Mouse (Mus musculus): Measurements from ENCODE around the gene Pex7.

The Pex7 gene

GRCm38 (mm10) chr10:19907246-19907804 is at the start of gene Pex7:
Gene Pex7 (minus strand): TSS chr10:19907689.
- DNase-seq, result peak; percentile 96

DNA sequence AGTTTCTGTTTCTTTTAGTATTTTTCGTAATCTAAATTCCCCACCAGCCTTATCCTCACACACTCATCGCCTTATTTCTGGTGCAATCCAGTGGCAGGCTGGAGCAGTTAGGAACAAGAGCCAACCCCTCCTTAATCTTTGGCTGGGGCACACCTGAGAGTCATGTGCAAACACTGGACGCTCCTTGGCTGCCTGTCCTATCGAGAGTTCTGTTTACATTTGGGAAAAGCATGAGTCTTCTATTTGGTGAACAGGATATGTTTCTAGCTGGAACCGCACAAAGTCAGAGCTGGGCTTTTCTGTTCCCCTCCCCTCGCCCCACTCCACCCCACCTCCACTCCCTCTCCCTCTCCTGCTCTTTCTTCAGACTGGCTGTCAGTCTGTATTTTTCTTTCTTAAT is 49.3 kb upstream of the Pex7 start:
- no peak for DNase-seq

DNA sequence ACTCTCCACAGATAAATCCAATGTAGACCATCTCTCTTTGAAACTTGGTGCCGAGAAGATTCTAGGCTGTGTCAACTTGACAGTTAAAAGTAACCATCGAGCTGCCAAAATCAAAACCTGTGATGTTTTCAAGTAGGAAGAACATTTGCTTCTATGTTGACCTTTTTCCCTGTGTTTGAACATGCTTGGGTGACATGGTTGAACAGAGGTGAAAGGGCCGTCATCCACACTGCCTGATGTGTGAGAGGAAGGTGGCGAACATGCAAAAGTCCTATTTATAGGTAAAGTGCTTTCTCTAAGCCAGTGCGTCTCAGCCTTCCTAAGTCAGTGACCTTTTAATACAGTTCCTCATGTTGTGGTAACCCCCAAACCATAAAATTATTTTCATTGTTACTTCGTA is 48.3 kb upstream of the Pex7 start:
- no peak for DNase-seq

GRCm38 (mm10) chr10:19954572-19954971 is 47.1 kb upstream of the Pex7 start:
- DNase-seq, result no peak

DNA sequence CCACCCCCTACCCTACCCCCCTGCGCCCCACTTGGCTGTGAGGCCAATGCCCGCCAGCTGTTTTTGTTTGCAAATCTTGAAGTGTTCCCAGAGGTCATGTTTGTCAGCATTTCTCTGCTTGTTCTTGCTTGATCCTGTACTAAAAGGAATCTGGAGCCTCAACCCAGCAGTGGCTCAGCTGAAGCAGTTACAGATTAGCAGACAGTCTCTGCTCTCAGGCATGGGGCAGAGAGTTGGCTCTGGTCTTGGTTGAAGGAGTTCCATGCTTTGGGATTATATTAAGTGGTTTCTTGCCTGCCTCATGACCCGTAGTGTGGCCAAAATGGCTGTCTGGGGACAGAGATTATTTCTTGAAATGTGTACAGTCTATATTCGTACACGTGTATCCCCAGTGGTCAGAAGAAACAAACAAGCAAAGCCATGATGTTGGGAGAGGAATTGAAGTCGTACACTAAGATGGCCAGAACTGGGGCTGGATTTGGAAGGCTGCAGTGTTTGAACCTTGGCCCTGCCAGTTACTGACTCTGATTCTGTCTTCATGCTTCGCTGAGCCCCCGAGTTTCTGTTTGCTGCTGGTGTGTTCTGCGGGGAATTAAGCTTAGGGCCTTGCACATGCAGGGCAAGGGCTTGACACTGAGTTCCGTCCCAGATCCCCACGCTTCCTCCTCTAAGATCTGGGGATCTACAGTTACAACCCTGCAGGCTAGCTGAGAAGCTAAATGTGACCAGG is 45.7 kb upstream of the Pex7 start:
- no peak for DNase-seq

DNA sequence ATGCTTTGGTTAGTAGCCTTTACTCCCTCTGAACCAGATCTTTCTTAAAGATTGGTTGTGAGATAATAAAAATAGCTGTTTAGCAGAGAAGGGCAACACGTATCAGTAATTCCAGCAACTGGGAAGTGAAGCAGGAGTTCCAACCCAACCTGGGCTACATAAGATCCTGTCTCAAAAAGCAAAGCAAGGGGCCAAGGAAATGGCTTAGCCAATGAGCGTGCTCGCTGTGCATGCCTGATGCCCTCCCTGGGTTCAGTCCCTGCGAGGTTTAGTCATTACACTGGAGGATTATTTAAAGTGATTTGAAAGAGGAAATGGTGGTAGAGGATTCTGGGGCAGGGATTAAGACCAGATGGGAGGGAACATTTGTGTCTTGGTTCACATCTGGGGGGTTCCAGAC is 41.6 kb upstream of the Pex7 start:
- no peak for DNase-seq

DNA sequence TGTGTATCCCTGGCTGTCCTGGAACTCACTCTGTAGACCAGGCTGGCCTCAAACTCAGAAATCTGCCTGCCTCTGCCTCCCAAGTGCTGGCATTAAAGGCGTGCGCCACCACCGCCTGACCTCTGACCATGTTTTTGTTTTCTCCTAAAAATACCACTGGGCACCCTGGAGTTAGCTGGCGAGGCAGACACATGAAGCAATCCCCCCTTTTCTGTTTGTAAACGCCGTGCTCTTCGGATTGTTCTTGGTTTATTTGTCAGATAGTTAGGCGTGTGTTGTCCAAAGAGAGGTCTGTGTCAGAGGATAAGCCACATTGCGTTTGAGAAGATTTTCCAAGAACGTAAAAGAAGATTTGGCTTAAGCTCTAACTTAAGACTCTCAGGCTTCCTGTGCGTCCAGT is 40.9 kb upstream of the Pex7 start:
- DNase-seq, result no peak

DNA sequence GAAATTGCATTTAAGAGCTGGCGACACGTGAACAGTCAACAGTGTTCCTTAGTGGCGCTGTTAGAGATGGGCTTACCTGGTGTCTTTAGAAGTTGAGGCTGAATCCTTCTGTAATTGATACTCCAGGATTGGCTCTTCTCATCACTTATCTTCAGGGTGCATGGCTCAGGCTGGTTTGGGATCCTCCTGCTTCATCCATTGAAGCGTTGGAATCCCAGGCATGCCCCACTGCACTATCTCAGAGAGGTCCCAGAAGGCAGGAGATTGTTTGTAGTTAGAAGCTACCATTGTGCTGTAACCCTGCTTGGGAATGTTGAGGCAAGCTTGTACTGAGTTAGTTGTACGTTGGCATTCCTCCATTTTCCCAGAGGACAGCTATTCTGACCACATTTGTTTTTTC is 40.4 kb upstream of the Pex7 start:
- peak; percentile 1 for DNase-seq

- DNase-seq, result peak; percentile 1
Measured at GRCm38 (mm10) chr10:19947441-19947840, 40.0 kb upstream of the Pex7 start.

GRCm38 (mm10) chr10:19946644-19947043 is 39.2 kb upstream of the Pex7 start:
- peak; percentile 1 for DNase-seq

DNA sequence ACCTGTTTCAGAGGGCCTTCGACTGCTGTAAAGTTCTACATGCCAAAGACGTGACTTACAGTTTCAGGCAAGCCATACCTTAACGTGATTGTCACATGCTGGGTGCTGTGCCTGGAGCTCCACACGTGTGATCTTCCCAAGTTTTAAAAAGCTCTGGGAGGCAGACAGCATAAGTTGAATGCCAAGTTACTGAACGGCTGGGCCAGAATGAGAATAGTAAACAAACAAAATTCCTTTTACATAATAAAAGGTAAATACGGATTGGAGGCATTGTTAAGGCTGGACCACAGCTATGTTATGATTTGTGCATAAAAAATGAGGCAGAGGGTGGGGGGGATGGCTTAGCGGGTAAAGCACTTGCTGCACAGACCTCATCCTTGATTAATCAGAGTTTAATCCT is 38.2 kb upstream of the Pex7 start:
- no peak for DNase-seq

- no peak for DNase-seq
Measured at GRCm38 (mm10) chr10:19942621-19943020, 35.1 kb upstream of the Pex7 start.

- no peak for DNase-seq
Measured at GRCm38 (mm10) chr10:19941914-19942313, 34.4 kb upstream of the Pex7 start.

DNA sequence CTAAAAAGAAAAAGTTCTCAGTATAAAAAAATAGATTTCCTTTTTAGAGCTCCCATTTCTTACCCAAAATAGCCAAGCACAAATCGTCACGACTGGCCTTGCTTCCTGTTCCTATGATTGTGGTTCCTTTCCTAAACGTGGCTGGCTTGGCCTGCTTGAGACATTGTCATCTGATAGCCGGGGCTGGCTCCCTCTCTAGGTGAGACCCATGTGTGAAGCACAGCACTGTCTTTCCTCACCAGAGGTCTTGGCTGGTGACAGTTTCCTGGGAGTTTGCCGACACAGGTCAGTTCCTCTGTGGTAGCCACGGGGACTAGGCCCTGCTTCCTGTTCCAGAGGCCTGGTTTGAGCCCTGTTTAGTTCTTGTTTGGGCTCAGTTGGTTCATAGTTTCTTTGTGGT is 33.6 kb upstream of the Pex7 start:
- peak; percentile 32 for DNase-seq

DNA sequence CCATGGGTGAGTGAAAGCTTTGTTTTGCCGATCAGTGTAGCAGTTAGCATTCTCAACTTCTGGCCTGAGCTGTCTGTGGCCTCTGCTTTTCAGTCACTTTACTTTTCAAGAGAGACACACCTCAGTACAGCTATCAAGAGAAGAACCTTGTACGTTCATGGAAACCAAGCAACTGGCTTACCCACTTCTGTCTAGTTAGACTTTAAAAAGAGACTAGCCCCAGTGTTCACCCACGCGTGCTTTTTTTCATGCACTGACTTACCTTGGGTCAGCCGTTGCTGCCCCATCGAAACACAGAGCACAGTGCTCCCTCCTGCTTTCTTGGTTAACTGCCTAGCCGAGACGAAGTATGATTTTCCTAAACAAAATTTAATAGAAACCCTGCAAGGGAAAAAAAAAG is 33.1 kb upstream of the Pex7 start:
- DNase-seq, result no peak

DNA sequence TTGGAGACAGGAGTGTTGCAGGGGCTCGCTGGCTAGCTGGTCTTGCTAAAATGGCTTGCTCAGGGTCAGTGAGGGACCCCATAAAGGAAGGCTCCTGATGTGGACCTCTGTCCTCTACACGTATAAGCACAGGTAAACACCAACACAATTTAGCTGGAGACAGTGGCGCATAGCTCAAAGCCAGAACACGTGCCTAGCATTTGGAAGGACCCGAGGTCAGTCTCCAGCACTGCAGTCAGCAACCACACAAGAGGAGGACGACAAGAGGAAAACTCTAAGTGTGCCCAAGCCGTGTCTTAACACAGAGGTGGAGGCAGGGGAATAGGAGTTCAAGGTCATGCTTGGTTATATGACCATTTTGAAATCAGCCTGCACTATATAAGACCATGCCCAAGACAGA is 32.6 kb upstream of the Pex7 start:
- DNase-seq, result no peak

- DNase-seq, result peak; percentile 52
Measured at GRCm38 (mm10) chr10:19939282-19939705, 31.8 kb upstream of the Pex7 start.

DNA sequence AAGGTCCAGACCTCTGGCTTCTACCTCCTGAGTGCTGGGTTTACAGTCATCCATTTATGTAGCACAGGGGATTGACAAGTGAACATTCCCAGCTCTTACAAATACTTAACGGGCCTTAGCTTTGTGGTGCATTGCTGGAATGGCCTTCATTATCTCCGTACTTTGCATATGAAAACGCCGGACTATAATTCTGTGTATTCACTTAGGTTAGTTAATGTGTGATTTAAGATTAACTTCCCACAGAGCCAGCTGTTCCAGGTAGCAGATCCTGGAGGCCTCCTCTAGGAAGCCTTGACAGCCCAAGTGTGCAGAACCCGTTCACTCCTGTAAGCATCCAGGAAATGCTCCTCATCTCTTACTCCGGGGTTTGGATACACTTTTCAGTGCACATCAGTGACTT is 31.2 kb upstream of the Pex7 start:
- DNase-seq, result no peak

- DNase-seq, result no peak
Measured at GRCm38 (mm10) chr10:19936961-19937708, 29.6 kb upstream of the Pex7 start.

GRCm38 (mm10) chr10:19935821-19936367 is 28.4 kb upstream of the Pex7 start:
- no peak for DNase-seq

DNA sequence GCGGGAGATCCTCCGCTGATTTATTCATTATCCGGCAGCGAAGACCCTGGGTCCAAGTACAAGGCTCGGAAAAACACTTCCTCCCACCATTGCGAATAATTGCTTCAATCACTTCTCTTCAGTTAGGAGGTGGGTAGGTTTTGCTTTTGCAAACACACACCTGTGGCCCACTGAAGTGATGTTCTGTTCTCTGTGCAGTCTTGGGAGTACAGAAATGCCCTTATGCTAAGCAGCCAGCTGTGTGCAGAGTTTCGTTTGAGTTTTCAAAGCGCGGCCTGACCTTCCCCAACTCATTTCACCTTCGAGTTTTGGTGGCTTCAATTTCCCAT is 27.8 kb upstream of the Pex7 start:
- peak; percentile 33 for DNase-seq

DNA sequence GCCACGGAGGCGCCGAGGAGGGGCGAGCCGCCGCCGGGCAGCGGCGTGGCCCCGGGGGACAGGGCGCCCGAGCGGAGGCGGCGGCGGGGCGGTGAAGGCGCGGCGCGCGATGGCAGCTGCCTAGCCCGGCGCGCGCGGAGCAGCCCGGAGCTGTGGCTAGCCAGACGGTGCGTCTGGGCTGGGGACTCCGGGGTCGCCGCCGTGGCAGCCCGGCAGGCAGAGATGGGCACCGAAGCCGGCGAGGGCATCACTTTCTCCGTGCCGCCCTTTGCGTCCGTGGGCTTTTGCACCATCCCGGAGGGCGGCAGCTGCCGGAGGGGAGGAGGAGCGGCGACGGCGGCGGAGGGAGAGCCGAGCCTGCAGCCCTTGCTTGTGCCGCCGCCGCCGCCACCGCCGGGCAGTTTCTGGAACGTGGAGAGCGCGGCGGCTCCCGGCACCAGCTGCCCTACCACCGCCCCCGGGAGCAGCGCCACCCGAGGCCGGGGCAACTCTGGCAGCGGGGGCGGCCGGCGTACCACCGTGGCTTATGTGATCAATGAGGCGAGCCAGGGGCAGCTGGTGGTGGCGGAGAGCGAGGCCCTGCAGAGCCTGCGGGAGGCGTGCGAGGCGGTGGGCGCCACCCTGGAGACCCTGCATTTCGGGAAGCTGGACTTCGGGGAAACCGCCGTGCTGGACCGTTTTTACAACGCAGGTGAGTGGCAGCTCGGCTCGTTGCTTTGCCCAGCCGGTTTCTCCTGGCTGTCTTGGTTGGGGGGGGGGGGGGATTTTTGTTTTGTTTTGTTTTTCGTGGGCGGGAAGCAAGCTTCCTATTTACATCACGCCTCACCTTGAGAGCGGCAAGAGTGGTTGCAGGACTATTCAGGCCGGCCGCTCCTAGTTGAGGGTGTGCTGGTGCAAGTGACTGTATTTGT is 27.1 kb upstream of the Pex7 start, which contains the start of gene Map3k5:
Gene Map3k5, plus strand, starts transcription at position 89 of the 911 bp plus-strand sequence.
- peak; percentile 70 for DNase-seq
